Mouse (Mus musculus): ENCODE data around the gene Cox19.

DNA sequence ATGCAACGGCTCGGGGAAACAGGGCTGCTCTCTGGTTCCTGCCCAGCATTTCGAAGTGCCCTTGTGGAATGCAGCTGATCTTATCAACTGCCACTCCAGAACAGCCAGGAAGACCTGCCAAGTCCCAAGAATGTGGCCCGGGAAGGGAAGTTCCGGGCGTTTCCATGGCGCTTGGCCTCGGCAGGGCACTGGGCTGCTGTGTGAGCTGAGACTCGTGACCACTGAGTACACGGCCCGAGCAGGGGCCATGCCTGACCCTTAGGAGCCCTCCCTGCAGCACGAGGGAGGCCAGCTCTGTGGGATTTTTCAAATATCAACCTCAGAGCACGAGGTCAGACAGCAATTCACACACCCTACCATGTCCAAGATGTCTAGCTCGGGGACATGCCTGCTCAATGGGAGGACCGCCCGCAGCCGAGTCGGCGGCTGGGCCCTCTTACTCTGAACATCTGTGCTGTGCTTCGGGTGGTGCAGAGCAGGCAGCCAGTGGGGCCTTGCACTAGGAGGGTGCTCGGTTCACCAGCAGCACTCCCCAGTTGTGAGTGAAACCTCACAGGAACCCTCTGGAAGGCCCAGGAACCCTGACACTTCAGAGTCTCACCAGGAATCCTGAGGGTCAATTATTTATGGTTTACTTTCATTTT lies 27.9 kb upstream of the Cox19 start:
- TF ChIP-seq CTCF (IDR thresholded peaks at IDR 0.05; ENCODE audit: low read depth, low read length), result no peak
- TF ChIP-seq EP300 (IDR thresholded peaks at IDR 0.05; ENCODE audit: insufficient read depth, low read depth, low read length), result no peak
- TF ChIP-seq POLR2A (IDR thresholded peaks at IDR 0.05; ENCODE audit: insufficient read depth, low read length), result no peak
